Mouse (Mus musculus): ENCODE measurements around the gene BC055324. TPM values are rescaled to one million over a fixed set of nuclear protein-coding genes. Genes with fewer than 3 reads are reported as not detected.
"Not testable (repeated sequence)": the region's sequence is repeated elsewhere in the genome, so short reads cannot be mapped to it uniquely, and the experiment has no call there.

BC055324 gene
- 1 to 10 TPM; 6.2 to 6.7 TPM for total RNA-seq (2021)

DNA sequence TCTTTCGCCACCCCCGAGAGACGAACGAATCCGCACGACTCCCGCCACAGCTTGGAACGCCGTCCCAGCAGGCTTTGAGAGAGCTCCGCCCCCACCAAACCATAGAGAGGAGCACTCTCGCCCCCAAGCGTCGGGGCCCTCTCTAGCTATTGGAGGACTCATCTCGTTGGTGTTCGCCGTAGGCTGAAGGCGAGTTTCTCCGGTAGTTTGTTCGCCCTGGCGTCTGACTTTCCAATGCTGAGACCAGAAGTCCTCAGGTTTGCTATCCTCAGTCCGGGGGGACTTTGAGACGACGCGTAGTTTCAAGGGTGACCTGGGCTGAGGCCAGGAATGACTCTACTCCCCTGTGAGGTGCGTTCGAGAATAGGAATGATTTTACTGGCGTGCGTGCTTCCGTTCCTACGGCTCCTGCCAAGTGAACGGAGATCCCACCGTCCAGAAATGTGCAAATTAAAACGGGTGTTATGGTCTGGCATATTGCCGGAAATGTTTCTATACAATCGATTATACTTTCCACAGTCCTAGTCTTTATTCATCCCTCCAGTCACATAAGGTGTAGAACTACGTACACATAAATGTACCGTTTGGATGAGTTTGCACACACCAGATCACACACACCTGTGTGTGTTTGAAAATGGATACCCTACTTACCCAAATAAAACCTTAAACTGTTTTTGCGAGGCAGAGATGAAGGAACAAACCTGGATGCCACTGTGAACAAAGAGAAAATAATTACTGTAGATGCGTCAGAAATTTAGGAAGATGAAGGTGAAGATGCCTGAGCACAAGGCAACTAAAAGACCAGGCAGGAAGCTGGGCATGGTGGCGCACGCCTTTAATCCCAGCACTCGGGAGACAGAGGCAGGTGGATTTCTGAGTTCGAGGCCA is at the start of gene BC055324, which contains the start of gene Mettl18:
Gene BC055324 (minus strand): TSS at position 76 of the 888 bp plus-strand sequence.
Gene Mettl18 (plus strand): TSS at position 169 of the 888 bp plus-strand sequence.
- peak; percentile 92 for DNase-seq

DNA sequence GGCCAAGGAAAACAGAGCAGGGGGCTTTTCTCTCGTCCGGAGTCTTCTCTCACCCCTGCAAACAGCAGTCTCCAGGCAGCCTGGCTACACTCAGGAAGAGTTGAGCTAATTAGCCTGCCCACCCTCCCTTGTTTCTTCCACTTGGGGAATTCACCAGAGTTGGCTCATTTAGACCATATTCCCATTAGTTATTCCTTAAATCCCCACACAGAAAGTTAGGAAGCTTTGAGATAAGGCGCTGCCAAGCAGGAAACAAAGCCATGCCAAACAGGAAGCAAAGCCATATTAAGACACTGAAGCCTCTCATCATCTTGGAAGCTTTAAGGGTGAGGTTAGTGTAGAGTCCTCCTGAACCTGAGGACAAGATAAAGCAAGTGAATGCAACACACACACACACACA is 49.0 kb upstream of the BC055324 start:
- DNase-seq: peak; percentile 61

DNA sequence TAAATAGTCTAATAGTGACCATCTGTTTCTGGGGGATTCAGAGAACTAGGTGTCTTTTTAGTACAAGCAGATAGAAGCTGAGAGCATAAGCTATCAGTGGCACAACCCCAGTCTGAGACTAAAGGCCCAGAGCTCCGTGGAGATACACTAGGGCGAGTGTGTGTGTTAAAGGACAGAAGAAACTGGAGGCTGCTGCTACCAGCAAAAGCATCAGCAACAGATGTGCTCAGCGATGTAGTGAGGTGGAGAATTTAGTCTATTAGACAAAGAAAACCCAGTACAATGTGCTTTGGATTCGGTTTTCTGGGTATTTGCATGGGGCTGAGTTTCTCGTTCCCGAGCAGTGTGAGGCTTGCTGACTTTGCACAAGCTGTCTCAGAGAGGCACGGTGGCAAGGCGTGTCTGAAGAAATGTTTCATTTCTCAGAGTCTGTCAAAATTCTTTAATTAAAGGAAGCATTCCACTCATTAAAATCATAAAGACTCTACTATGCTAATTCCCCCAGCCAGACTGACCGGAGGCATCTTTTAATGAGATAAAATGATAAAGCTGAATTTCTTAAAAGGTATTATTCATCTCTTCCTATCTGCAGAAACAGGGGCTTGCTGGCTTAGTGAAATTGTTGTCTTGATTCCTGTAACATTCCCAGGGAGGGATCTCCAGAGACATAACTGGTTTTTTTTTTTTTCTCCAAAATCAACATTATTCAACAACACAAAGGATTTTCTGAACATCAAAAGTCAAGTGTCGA is 46.0 kb upstream of the BC055324 start:
- no peak for DNase-seq

DNA sequence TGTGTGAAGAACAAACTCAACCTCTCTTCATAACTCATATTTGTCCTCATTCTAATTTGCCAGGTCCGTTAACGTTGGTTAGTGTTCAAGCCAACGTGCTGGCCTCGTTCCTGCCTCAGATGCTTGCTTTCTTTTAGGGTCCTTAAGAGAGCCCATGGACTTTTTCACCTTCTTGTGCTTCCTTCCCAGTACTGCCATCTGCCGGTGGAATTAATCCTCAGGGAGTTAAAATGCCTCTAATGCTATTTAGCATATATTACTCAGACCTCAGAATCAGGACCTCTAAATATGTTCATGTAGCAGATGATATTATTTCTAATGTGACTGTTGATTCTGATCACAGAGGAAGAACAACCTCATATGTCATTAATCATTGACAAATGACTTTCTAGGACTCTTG is 32.8 kb upstream of the BC055324 start:
- DNase-seq: peak; percentile 19

DNA sequence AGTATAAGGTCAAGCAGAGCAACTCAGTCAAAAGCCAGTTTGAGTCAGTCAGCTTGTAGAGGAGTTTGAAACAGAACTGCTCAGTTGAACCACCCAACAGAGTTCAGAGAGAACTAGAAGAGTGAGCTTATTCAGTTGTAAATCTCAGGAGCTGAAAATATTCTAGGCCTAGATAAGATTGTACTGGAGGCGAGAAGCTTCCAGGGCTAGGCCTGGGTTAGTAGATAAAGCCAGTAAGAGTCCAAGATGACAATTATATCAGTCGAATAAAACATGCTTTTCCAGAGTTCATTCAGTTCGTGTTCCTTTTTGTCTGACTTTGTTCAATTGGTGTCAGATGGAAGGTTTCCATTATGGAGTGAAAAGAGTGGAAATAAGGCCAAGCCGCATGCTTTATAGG is 31.1 kb upstream of the BC055324 start:
- no peak for DNase-seq

DNA sequence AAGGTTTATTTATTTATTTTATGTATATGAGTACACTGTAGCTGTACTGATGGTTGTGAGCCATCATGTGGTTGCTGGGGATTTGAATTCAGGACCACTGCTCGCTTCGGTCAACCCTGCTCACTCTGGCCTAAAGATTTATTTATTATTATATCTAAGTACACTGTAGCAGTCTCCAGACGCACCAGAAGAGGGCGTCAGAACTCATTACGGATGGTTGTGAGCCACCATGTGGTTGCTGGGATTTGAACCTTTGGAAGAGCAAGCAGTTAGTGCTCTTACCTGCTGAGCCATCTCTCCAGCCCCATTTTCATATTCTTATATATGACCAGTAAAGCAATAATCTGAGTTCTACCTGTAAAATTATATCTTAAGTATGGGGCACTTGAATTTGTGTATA is 27.5 kb upstream of the BC055324 start:
- DNase-seq: not testable (repeated sequence)

DNA sequence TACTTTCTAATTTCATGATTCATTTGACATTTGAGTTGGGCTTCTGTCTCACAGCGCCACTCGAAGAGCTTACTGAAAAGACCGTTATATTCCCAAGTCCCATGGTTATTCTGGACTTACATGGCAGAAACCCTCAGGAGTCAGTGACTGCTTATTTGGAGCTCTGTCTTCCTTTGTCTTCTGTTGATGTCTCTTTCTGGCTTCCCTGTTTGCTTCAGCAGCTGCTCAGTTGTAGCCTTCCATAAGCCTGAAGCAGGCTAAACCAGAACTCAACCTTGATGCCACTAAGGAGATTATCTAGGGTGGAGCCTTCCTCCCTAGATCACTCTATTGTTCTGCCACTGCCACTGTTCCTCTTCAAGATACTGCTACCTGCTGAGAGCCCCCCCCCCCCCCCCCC is 26.1 kb upstream of the BC055324 start:
- DNase-seq: not testable (repeated sequence)

DNA sequence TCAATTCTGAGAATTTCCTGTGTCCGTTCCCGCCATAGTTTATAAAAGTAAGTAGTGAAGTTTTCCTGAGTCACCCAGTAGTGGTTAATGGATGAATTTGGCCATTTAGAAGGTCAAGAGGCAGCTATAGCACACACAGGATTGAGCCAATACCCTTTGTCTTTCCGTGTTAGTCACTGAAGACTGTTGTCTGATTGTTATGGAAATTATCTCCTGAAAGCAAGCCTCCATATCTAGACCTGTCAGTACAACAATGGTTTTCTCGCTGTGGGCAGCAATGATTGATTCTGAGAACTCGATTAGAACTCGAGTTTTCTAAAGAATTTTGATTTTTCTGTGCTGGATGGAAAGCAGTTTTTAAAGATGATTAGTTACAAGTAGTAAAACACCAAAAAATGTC is 25.2 kb upstream of the BC055324 start:
- DNase-seq: no peak

DNA sequence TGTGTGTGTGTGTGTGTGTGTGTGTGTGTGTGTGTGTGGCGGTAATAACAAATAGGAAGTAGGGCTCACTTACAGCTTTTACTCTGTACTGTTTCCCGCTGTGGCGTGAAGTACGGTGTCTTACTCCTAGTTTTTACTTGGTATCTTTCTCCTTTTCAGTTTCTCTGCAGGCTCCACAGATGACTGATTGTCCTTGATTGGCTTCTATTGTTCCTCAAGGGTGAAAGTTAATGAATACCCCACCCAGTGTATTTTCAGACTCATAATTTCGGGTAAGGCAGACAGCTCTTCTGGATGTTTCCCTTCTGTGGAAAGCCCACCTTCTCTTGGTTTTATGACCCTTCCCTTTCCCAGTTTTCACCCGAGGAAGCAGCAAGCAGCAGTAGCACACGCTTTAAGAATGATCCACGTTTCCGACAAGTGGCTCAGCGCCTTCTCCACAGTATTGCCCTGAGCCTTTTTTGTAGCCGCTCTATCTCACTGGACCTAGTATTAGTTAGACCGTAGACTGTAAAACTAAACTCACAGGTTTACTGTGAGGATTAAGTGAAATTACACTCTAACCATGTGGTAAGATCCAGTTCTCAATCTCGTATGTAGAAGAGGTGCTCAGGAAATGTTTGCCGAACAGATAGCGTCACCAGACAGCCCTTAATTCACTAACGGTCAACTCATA is 23.8 kb upstream of the BC055324 start:
- DNase-seq: no peak

DNA sequence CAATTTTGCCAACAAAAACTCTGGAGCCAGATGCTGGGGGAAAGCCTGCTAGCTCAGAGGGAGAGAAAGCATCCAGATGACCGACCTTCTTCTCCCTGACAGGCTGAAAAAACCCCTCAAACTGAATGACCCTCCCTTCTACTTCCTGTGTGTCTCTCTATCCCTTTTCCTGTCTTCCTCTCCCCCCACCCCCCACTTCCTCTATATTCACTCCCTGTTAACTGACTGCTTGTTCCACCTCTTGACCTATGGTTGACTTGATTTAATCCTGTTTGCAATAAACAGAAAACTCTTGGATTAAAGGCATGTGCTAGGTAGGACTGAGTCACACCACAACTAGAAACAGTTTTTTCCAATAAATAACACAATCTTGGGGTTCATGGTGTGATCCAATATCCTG is 20.0 kb upstream of the BC055324 start:
- no peak for DNase-seq

DNA sequence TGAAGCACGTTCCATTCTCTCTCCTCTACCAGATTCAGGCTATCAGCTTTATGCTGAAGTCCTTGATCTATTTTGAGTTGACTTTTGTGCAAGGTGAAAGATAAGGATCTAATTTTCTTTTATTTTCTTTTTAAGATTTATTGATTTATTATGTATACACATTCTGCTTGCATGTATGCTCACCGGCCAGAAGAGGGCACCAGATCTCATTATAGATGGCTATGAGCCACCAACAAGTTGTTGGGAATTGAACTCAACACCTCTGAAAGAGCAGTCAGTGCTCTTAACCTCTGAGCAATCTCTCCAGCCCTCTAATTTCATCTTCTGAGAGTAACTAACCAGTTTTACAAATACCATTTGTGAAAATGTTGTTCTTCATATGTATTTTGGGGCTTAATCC is 14.6 kb upstream of the BC055324 start:
- peak; percentile 25 for DNase-seq

DNA sequence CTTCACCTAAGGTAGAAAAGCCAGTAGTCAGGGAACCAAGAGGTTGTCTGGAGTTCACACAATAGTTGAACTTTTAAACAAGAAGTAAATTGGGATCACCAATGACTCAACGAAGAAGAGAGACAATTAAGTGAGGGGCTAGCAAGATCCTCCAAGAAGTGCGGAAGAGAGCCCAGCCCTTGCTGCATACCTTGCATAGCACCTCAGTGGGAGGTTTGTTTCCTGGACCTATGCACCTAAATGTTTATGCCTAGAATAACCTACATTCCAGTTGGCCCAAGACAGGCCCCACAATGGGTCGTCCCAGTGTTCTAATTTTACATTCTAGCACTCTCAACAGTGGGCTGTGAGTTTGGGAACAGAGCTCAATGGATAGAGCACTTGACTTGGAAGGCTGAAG is 9.7 kb upstream of the BC055324 start:
- DNase-seq: no peak

DNA sequence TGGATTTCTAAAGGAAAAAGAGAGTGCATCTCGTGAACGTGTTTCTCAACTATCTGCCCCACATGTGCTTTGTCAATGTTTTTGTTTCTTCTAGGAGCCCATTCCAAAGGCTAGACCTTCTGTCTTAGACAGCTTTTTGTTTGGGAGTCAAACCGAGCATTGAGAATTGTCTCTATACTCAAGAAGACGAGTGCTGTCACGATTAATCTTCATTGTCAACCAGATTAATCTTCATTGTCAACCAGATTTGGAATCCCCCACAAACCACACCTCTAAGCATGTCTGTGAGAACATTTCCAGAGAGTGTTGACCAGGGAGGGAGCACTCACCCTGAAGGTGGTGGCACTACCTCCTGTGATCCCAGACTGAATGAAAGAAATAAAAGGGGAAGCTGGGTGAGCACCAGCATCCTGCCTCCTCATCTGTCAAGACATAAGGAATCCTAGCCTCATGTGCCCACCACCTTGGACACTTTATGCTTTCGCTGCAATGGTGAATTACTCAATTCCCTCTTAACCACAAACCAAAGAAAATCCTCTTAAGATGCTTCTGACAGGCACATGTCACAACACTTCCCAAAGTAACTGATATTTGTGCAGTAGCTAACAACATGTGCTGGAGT is 7.3 kb upstream of the BC055324 start:
- DNase-seq: no peak

DNA sequence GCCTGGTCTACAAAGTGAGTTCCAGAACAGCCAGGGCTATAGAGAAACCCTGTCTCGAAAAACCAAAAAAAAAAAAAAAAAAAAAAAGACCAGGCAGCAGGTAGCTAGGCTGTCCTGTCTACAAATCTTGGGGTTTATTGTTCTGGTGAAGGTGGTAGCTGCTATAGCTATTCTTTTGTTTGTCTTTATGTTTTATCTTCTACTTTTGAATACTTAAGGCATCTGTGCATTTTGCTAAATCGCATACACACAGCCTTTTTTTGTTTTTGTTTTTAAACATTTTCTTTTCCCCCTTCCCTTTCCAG is 965 bp upstream of the BC055324 start:
- DNase-seq: no peak

DNA sequence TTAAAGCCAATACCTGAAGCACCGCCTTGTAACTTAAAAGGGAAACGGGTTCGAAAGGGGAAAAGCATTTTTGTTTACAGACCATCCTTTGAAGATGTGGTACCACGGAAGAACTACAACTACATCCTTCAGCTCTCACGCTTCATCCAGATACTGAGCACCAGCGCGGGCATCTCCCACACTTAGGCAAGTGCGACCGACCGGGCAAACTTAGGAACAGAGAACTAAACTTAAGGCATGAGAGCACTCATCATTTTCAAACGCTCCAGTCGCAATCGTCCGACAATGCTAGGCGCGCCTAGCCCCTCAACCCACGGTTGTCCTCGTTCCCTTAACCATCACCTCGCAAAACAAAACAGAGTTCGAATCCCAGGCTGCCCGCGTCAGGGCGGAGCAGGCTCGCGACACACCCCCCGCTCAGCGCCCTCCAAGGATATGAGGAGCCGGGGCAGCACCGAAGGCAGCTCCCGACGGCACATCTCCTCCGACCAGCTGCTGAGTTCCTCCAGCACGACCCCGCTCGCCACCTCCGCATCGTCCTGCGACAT is 349 bp downstream of the BC055324 start:
- DNase-seq: no peak

DNA sequence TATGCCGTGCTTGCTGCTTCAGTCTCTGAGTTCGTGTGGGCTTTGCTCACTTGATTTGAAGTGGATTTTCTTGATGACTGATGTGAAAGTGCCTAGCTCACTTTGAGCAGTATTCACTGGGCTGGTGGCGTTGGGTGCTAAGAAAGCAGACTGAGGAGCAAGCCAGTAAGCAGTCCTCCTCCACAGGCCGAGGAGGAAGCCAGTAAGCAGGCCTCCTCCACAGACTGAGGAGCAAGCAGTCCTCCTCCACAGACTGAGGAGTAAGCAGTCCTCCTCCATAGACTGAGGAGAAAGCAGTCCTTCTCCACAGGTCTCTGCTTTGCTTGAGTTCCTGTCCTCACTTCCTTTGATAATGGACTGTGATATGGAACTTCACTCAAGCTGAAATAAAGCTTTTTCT is 2.2 kb downstream of the BC055324 start:
- no peak for DNase-seq

DNA sequence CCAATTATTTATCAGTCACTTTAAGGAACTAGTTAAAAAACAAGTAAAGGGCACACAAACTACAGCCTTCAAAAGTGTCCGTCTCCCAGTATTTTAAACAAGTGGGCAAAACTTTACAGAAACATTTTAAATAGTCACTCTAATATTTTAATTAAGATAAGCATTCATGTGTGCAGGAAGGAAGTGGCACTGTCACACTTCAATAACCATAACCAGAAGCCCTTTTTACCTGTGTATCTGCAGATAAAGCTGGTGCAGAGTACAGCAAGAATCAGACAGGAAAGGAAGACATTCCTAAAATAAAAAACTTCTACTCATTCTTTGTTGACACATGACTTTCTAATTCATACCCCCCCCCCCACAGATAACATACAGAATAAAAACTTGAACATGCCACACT is 18.1 kb downstream of the BC055324 start:
- DNase-seq: no peak

DNA sequence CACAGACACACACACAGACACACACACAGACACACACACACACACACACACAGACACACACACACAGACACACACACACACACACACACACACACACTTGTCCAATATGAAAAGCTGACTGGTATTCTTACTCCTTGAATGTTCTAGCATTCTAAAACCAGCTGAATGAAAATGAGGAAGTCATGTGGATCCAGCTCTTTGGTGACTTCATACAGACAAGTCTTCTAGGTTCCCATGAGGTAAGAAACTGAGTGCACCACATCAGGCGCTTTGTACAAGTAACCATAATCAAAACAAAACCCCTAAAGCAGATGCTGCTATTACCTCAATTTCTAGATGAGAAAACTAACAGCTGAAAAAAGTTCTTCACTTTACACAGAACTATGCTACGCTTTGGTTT is 19.5 kb downstream of the BC055324 start:
- no peak for DNase-seq

DNA sequence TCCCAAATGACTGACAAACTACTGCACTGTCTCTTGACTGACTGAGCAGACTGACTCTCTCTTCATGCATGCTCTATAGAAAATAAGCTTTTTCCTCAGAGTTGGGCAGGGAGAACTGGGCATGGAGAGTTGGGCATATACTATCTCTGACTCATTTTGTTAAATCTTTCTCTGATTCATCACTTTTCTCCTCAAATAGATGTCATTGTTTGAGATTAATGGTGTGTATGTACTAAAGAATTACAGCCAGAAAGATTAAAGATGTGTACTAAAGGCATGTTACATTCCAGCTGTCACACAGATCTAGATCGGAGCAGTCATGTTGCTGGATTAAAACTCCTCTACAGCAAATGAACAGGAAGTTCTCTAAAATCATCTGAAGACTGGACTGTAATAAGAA is 20.1 kb downstream of the BC055324 start:
- no peak for DNase-seq

DNA sequence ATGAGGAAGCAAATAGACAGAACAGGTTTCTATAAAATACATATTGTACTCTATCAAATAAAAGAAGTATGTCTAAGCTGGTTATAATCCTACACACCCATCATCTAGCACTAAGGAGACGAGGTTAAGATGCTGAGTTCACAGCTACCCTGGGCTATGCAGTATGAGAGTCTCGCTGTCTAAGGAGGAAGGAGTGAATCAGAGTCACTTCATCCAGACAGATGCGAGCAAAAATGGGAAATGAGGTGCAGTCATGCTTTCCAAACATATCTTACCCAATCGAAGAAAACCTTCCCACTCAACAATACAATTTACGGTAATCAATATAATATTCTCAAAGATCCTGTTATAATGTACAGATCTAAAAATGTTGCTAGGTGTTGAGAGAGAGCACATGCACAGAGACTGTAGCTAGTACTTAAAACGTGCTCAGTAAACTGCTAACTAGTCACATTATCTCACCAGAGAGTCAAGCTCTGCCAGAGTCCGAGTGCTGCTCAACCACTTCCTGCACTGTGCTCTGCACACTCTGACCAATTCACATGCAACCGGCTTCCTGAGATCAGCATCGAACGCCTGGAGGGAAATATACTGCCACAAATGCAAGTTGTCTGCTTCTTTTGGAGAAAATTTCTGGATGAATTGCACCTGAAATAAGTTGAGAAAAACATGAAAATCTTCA is 30.4 kb downstream of the BC055324 start:
- DNase-seq: no peak

DNA sequence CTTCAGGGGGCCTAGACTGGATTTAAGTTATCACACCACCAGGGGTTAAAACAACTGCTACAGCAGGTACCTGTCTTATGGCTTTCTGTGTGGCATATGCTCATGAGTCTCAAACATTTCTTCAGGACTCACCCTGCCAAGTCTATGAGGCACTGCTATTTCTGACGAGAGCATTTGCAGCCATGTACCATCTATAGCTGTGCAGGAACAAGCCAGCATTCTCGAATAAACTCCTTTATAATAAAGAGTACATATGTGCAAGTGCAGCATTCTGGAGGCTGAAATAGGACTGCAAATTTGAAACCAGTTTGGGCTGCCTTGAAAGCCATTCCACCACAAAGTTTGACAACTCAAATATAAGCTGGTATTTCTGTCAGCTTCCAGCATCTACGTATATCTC is 36.6 kb downstream of the BC055324 start:
- no peak for DNase-seq

DNA sequence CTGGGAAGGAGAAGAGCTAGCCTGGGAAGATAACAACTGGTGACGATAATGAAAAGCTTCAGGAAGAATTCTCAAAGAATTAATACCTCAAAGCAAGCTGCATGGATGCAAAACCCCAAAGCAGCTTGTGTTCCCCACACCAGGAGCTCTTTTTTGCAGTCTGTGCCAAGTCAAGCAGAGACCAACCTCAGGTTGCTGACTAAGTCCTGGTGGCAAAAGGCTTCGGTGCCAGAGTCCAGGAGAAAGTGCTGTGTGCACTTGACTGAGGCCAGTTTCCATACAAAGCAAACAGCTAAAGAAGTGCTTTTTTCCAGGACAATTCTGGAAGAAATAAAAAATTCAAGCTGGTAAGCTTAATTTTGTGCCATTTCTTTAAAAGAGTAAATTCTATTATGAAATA is 41.2 kb downstream of the BC055324 start:
- DNase-seq: no peak

Measured in heart, postnatal 4 days (tissue).